Mouse (Mus musculus) spleen, adult 10 weeks (tissue): ENCODE data around the gene Pias4. TPM values are rescaled to one million over a fixed set of nuclear protein-coding genes. Genes with fewer than 3 reads are reported as not detected.

Experiments
- polyA plus RNA-seq: library from polyadenylated mRNA; stranded (reverse); fragments of 350-450 nt; fragmentation: Illumina TruSeq; extraction: RNeasy Lipid Tissue Mini Kit (QIAGEN cat#74804); gene quantifications from one replicate; pipeline ENCODE4 v1.2.3, GENCODE M21; 2015; ENCODE audit warnings: low replicate concordance; ENCODE audit not compliant: insufficient read depth

Pias4 gene
- 10.8 TPM for polyA plus RNA-seq

GRCm38 (mm10) chr10:81167200-81168086 is at the start of gene Pias4:
TSS of gene Pias4 (minus strand) at chr10:81167923.

GRCm38 (mm10) chr10:81201807-81202758 is 34.4 kb upstream of the Pias4 start, which contains the start of gene Nmrk2:
TSS of gene Nmrk2 (minus strand) at chr10:81202051.

DNA sequence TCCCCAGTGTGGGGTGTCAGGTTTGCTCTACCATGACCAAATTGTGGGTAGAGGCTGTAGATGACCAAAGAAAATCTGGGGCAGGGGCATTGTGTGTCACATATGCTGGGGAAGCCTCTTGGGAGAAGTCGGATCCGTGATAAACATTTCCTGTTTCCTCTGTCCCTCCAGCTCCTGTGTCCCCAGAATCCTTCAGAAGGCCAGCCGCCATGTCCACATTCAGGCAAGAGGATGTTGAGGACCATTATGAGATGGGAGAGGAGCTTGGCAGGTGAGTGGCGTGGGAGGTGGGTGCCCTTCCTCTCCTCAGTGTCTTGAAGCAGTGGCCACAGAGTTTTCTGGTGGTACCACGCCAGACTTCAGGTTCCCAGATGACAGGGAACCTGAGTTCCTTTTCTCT is 16.1 kb upstream of the Pias4 start, which contains the start of gene 4930442H23Rik:
4930442H23Rik (minus strand) TSS at position 45 of the 400 bp plus-strand sequence.

GRCm38 (mm10) chr10:81182336-81183333 is 14.9 kb upstream of the Pias4 start, which contains the start of gene Dapk3:
TSS of gene Dapk3 (plus strand) at chr10:81183005.

DNA sequence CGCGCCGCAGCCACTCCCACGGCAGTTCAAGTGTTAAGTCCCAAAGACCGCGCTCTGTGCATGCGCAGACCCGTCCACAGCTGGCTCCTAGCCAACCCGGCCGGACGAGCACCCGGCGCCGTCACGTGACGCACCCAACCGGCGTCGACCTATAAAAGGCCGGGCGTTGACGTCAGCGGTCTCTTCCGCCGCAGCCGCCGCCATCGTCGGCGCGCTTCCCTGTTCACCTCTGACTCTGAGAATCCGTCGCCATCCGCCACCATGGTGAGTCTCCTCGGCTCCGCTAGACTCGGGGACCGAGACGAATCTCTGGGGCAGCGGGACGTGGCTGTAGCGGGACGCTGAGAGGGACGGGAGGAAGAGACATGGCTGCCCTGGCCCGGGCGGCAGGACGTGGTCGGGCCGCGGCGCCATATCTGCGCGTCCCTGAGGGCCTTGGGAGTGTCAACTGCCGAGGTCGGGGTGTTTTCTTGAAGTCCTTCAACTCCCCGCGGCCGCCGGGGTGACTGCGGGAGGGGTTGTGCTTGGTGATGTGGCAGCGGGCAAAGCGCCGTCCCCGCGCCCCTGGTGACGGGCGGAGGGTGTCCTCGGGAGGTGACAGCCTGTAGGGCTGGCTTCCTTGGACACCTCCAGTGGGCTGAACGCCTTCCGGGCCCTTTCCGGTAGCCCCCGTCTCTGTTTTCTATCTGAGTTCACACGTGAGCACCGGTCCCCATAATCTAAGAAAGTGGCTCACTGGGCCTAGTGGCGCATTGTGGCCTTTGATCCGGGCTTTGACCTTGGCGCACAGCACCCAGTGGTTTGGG is 8.9 kb upstream of the Pias4 start, which contains the start of gene Eef2:
Eef2 (plus strand) TSS at position 166 of the 806 bp plus-strand sequence.

DNA sequence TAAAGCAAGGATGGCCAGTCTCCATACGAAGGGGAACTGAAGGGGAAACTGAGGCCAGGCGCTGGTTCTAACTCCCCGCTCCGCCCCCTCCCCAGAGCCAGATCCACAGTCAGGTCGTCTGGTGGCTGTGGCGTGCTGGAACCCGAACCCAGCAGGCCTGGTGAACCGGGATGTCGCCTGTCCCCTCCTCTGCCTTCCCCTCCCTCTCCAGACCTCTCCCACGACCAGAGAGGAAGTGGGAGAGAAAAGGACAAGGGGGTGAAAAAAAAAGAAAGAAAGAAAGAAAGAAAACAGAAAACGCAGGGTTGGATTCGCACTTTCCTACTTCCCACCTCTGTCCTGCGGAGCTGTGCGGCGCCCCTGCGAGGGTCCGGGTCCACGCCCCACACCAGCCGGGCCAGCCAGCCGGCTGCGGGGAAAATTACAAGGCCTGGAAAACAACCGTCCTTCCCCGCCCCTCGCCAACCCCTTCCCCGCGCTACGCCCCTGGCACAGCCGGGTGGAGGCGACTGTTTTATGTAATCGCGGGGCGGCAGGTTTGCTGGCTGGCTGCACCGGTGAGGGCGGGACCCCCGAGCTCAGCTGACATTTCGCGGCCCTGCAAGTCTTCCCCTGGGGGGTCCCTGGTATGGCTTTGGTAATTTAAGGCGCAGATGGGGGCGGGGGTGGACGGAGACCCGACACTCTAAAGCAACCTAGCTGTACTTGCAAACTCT is 32.6 kb downstream of the Pias4 start, which contains the start of gene Zbtb7a:
Zbtb7a (plus strand) TSS at position 255 of the 716 bp plus-strand sequence.

DNA sequence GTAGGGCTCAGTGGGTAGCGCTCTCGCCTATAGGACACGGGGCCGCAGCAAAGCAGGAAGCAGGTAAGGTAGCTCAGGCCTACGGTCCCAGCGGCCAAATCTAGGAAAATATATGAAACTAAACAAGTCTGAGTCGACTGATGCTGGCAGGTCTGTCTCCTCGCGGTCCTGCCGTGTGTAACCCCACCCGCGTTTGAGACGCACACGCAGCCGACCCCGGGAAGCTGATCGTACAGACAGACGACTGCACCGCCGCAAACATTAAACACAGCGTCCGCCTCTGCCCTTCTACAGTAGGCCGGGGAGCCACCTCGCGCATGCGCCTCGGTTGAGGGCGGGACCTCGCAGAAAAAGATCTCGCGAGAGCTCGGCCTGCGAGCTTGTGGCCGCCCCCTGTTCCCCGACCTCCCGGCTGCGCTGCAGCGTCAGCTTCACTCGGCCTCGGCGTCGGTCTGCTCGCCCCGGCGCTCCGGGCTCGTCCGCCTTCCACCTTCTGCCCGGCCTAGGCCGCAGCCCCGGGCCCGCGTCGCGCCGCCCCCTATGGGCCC is 62.1 kb downstream of the Pias4 start, which contains the start of gene Map2k2:
Map2k2 (plus strand) TSS at position 351 of the 548 bp plus-strand sequence.

Other genes with a start within 250 kb of the Pias4 start
- 3.4 TPM for gene Lmnb2, start 249.7 kb downstream of the Pias4 start, polyA plus RNA-seq
- gene Gadd45b, start 237.8 kb downstream of the Pias4 start, polyA plus RNA-seq: 15.7 TPM
- 1.0 TPM for gene Gng7, start 153.0 kb downstream of the Pias4 start, polyA plus RNA-seq
- not detected for gene Diras1, start 142.3 kb downstream of the Pias4 start, polyA plus RNA-seq
- 3.3 TPM for gene Slc39a3, start 130.5 kb downstream of the Pias4 start, polyA plus RNA-seq
- gene Sgta, start 107.7 kb downstream of the Pias4 start, polyA plus RNA-seq: 21.1 TPM
- gene Thop1, start 97.9 kb downstream of the Pias4 start, polyA plus RNA-seq: 4.1 TPM
- not detected for gene Creb3l3, start 69.0 kb downstream of the Pias4 start, polyA plus RNA-seq
- gene Map2k2, start 62.0 kb downstream of the Pias4 start, polyA plus RNA-seq: 27.7 TPM
- gene Zbtb7a, start 32.7 kb downstream of the Pias4 start, polyA plus RNA-seq: 14.0 TPM
- gene Eef2, start 8.7 kb upstream of the Pias4 start, polyA plus RNA-seq: 451 TPM
- gene Dapk3, start 15.1 kb upstream of the Pias4 start, polyA plus RNA-seq: 8.6 TPM
- not detected for gene 4930442H23Rik, start 15.9 kb upstream of the Pias4 start, polyA plus RNA-seq
- gene Nmrk2, start 34.1 kb upstream of the Pias4 start, polyA plus RNA-seq: not detected
- gene Atcay, start 62.9 kb upstream of the Pias4 start, polyA plus RNA-seq: 1.2 TPM
- gene Zfr2, start 65.2 kb upstream of the Pias4 start, polyA plus RNA-seq: 1.5 TPM
- gene Matk, start 85.0 kb upstream of the Pias4 start, polyA plus RNA-seq: 4.6 TPM
- gene Mrpl54, start 99.0 kb upstream of the Pias4 start, polyA plus RNA-seq: 28.9 TPM
- gene Apba3, start 99.0 kb upstream of the Pias4 start, polyA plus RNA-seq: 11.9 TPM
- gene Tjp3, start 123.7 kb upstream of the Pias4 start, polyA plus RNA-seq: 2.6 TPM
- gene Pip5k1c, start 125.0 kb upstream of the Pias4 start, polyA plus RNA-seq: 26.7 TPM
- gene Cactin, start 153.2 kb upstream of the Pias4 start, polyA plus RNA-seq: 5.0 TPM
- gene Tbxa2r, start 160.8 kb upstream of the Pias4 start, polyA plus RNA-seq: 3.0 TPM
- 0.59 TPM for gene Gipc3, start 175.3 kb upstream of the Pias4 start, polyA plus RNA-seq
- gene Hmg20b, start 182.6 kb upstream of the Pias4 start, polyA plus RNA-seq: 30.0 TPM
- gene Mfsd12, start 189.6 kb upstream of the Pias4 start, polyA plus RNA-seq: 2.8 TPM
- gene 4930404N11Rik, start 197.9 kb upstream of the Pias4 start, polyA plus RNA-seq: 0.18 TPM
- gene Fzr1, start 210.6 kb upstream of the Pias4 start, polyA plus RNA-seq: 7.7 TPM
- gene Dohh, start 216.5 kb upstream of the Pias4 start, polyA plus RNA-seq: 1.9 TPM
- 3.2 TPM for gene Gm48551, start 216.5 kb upstream of the Pias4 start, polyA plus RNA-seq
- gene Gm48552, start 221.1 kb upstream of the Pias4 start, polyA plus RNA-seq: 0.43 TPM
- gene Smim24, start 225.1 kb upstream of the Pias4 start, polyA plus RNA-seq: 9.5 TPM